Mouse (Mus musculus) ES-CJ7 (cell line): Measurements from ENCODE around the gene Macrod1.
A peak's percentile ranks its signal among the peaks of the same experiment; 100 is the strongest.
"Not testable (repeated sequence)": the region's sequence is repeated elsewhere in the genome, so short reads cannot be mapped to it uniquely, and the experiment has no call there.

ENCODE experiments used
- DNase-seq: peaks from one replicate; pipeline ENCODE4 v3.0.0; 2011; ENCODE audit warnings: low read depth, low spot score

Gene Macrod1

GRCm38 (mm10) chr19:7056248-7057087 is at the start of gene Macrod1:
Gene Macrod1 (plus strand): TSS chr19:7056810.
- peak; percentile 81 for DNase-seq

DNA sequence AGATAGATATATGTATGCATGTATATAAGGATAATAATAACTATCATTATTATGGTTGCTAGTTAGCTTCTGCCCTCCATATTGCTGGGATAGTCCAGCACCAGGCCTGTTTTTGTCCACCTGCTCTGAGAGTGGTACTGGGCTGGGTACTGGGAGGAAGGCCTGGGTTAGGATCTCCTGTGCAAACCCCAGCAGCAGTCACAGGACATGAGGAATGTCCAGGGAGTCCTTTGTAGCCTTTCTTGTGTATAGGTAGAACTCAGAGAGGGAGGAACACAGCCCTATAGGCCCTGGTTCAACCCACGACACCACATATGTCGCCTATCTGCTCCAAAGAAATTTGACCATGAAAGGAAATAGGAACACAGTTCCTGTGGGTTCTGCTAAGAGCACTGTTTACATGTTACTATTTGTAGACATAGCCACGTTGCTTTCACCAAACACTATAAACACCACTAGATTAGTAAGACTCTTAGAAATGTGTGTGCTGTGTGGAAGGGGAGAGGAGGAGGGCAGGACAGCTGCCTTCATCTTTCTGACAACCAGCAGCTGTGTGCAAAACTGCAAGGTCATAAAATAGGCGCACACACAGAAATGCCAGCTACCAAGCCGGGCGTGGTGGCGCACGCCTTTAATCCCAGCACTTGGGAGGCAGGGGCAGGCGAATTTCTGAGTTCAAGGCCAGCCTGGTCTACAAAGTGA is 49.6 kb upstream of the Macrod1 start:
- DNase-seq = no peak

- no peak for DNase-seq
Observed at GRCm38 (mm10) chr19:7012426-7012825, 44.2 kb upstream of the Macrod1 start.

DNA sequence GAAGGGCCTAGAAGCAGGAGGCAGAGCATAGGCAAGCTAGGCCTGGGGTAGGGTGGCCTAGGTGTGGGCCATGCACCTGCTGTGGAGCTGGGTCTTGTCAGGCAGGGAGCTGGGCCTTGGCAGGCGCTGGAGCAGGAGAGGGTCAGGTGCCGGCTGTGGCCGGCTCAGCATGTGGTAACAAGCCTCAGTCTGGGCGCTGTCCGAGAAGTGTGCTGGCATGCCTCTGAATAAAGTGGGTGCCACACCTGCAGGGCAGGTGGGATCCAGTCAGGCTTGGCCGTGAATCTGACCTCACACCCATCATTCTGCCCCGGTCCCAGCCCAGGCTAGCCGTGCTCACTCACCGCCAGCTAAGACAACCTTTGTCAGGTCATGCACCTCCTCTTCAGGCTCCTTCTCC is 42.6 kb upstream of the Macrod1 start:
- DNase-seq = no peak

DNA sequence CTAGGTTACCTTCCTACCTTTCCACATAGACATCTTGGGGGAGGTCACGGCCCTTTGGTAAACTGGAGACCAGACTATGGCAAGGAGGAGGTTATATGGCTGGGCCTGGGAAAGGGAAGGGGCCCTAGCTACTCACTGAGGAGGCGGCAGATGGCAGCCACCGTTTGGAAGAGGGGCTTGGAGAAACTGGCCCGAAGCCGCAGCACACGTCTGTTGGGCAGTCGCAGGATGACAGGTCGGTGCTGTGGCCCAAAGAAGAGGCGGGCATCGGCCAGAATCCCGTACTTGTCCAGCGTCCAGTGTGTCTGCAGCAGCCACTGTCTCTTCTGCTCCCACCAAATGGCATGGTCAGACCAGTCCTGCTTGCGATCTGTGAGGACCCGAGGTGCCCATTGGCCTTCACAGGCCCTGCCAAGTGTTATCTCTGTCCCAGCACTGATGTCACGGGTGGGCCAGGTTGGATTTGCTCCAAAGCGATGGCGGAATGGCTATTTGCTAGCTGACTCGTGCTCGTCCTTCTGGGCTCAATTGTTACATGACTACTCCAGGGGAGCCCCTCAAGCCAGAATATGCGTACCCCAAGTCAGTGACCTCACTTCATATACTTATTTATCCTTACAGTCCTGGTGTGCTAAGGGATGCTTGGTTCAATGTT is 42.0 kb upstream of the Macrod1 start:
- no peak for DNase-seq

GRCm38 (mm10) chr19:7017541-7018457 is 38.8 kb upstream of the Macrod1 start:
- DNase-seq = no peak

GRCm38 (mm10) chr19:7018546-7018945 is 38.1 kb upstream of the Macrod1 start:
- DNase-seq = no peak

GRCm38 (mm10) chr19:7019191-7019590 is 37.4 kb upstream of the Macrod1 start, which contains the start of gene Fermt3:
Gene Fermt3 (minus strand): TSS chr19:7019469.
- DNase-seq = no peak

GRCm38 (mm10) chr19:7020224-7020641 is 36.4 kb upstream of the Macrod1 start:
- DNase-seq = peak; percentile 86

GRCm38 (mm10) chr19:7029531-7029930 is 27.1 kb upstream of the Macrod1 start:
- no peak for DNase-seq

DNA sequence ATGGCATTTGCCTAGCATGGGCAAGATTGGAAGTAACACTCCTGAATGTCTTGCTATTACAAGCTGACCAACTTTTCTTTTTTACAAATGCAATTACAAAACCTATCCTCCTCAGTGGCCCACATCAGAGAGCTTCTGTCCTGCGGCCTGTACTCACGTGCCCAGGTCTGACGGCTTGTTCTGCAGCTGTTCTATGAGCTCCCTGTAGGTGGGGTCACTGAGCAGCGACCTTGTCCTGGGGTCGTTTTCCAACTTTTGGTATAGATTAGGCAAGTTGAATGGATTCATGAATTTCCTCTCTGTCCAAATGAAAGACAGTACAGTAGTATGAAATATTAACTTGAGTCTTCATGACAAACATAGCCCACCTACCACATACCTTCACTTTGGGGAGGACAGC is 22.6 kb upstream of the Macrod1 start:
- DNase-seq = peak; percentile 46

GRCm38 (mm10) chr19:7039088-7039720 is 17.4 kb upstream of the Macrod1 start:
- peak; percentile 60 for DNase-seq

GRCm38 (mm10) chr19:7039841-7040636 is 16.6 kb upstream of the Macrod1 start, which contains the start of gene Stip1:
Gene Stip1 (minus strand): TSS chr19:7039967.
- DNase-seq = peak; percentile 100

GRCm38 (mm10) chr19:7040637-7041130 is 15.9 kb upstream of the Macrod1 start:
- DNase-seq = no peak

DNA sequence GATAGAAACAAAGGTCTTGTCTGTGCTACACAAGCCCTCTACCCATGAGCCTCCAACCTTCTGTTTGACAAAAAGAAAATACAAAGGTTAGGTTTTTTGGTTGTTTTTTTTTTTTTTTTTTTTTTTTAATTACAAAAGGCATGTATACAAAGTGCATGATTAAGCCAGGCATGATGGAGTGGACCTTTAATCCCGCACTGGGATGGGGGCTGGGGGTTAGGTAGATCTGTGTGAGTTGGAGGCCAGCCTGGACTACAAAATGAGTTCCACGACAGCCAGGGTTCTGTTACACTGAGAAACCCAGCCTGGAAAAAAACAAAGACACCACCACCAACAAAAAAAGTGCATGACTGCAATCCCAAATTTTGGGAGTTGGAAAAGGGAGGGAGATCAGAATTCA is 15.4 kb upstream of the Macrod1 start:
- DNase-seq = no peak

GRCm38 (mm10) chr19:7044279-7044678 is 12.3 kb upstream of the Macrod1 start:
- no peak for DNase-seq

DNA sequence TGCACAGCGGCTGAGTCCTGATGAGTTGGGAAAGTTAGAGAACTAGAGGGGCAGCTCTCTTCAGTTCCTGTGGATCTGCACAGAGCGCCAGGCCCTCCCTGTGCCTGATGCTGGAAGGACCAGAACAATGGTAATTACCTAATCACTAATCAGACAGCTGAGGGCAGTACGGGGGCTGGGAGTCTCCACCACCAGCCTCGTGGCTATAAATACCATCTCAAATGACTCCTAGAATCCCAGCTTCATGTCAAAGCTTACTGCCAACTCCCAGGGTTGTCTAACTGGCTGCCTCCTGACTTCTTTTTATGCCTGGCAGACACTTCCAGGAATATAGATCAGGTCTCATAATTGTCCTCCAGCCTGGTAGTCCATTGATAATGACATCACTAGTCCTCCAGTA is 11.9 kb upstream of the Macrod1 start:
- no peak for DNase-seq

DNA sequence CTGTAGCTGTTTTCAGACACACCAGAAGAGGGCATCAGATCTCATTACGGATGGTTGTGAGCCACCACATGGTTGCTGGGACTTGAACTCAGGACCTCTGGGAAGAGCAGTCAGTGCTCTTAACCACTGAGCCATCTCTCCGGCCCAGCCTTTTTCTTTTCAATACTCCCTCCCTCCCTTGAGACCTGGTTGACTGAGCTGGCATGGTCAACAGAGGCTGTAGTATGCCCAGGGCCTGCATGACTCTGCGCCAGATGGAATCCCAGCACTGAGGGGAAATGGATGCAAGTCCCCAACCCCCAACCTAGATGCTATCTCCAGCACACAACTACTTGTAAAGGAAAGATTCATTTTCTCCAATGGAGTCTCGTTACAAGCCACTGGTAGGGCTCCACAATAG is 3.2 kb upstream of the Macrod1 start:
- DNase-seq = not testable (repeated sequence)

DNA sequence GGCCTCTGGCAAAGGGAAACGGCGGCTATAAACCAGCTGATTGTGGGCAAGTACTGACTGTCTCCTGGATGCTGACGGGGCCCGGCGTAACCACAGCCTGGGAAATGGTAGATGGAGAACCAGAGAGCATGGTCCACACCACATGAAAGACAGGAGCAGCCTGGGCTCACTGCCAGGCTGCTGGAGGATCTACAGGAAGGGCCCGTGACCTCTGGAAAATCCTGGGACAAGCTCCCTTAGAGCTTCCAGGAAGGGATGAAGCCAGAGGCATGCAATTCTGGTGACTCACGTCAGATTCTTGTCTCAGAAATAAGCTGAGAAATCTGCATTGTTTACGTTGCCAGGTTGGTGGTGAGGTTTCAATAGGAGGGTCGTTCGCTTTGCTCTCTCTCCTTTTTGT is 1.8 kb upstream of the Macrod1 start:
- no peak for DNase-seq

- DNase-seq = peak; percentile 71
Observed at GRCm38 (mm10) chr19:7055173-7055572, 1.4 kb upstream of the Macrod1 start.
